Mouse (Mus musculus) heart, postnatal 25 days (tissue): ENCODE measurements at regions not wholly inside any gene's neighbourhood (a gene's known extent, or its start where the extent isn't known, plus 50 kb on each side); places are given as distances from the start of the nearest gene placed in this dataset.

Source experiments
- DNase-seq: peaks from one replicate; pipeline ENCODE4 v3.0.0; 2022; ENCODE audit warnings: low spot score
- intact Hi-C: fragments of 180-260 bp; cut with DNase I; formaldehyde crosslinking; loops from one replicate; pipeline ENCODE4 v1.15.1; 2025

DNA sequence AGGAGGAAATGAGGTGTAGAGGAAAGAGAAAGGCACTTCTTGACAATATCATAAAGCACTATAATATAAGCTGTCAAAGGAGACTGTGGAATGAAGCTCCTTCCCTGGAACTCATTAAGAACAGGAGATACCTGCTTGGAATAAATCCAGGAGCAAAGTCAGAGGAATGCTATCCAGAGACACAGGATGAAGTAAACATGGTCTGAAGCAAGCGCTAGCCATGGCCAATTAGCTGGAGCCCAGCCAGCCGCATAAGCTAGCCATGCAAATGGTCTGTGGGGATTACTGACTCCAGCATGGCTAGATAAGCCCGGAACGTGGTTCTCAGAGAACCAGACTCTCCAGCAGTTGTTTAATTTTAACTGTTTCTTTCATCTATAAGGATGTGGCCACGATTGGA lies 54.9 kb upstream of the Gpc3 start:
- intact Hi-C loops = no loop called here

DNA sequence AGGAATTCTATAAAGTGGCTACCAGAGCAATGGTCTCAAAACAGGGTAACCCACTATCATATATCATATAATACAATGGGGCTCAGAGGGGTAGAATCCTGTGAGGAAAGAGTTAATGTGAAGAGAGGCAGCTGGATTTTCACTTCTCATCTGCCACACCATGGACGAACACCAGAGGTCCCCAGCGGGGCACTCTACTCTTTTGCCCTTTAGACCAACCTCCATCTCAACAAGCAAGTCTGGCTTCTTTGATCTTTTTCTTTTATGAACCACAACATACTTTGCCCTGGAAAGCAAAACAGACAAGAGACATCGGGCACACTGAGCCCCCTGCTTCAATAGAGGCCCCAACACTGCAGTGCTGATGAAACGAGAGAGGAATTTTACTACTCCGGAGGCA lies 65.3 kb upstream of the Gpc3 start:
- no peak for DNase-seq
- intact Hi-C loops = no loop called here

More for the DNA sequence above, 54.9 kb upstream of the Gpc3 start:
- no peak for DNase-seq

DNA sequence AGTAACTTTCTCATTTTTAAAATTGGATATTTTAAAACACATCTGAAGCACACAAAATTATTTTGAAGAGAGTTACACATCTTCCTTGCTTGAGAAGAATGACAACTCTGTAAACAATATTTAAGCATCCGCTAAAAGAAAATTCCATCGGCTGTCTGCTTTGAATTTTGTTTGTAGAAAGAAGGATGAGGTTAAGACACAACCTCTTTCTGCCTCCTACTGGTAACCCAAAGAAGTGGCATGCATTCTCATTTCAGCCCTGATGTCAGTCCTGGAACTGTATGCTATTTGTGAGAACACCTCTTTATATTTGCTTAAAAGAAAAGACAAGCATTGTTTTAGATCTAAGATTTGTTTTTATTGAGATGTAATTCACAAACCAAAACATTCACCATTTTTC lies 80.6 kb upstream of the Gpc3 start:
- intact Hi-C loops = loop anchor here (2.0 kb wide), 1 partner anchor 24 kb away; no protein-coding TSS in a partner anchor
- DNase-seq = no peak

DNA sequence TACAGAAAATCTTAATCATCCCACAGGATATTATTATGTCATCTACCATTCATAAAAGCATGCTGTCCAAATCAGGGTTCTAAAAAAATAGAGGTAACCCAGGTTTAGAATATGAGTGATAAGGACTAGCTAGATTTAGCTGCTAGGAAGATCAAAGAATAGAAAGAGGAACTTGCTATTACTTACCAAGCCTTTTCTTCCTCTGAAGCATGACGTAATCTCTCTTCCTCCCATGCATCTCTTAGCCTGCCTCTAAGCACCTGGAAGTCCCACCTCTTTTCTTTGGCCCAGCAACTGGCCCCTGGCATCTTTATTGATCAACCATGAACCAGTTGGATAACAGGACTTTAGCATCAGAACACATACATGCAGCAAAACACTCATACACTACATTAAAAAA lies 85.9 kb upstream of the Gpc3 start:
- intact Hi-C loops = no loop called here
- DNase-seq = no peak

DNA sequence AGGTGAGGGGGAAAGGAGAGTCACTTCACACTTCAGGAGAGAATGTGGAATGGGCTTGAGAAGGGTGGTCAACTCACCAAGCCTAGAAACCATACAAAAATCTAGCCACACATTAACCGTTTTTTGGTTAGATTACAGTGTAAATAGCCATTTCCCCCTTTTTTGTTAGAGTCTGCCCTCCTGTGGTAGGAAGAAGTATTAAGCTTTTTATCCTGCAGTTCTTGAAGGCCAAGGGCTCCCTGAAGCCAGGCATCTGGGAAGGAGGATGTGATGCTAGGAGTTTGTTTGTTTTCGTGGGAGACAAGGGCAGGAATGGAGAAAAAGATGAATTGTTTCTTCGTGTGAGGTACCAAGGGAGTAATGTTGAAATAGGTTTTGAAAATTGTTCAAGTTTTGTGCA lies 73.5 kb upstream of the Ccdc160 start:
- DNase-seq = no peak
- intact Hi-C loops = loop anchor here (5.0 kb wide), 1 partner anchor 265 kb away; no protein-coding TSS in a partner anchor

DNA sequence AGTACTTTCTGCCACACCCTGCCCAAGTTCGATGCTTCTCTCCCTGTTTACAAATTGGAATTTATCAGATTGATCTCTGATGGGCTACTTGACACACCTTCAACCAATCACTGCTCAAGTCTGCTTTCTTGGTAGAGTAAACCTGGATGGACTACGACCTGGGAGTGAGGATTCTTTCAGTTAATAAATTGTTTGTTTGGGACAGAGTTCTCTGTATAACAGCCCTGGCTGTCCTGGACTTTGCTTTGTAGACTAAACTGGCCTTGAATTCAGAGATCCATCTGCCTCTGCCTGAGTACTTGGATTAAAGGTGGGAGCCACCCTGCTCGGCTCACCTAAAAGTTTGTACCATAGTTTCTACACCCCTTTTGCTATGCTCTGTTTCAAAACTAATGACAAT lies 52.9 kb upstream of the Ccdc160 start:
- intact Hi-C loops = no loop called here
- no peak for DNase-seq
